Mouse (Mus musculus): ENCODE data around the gene Ttc23.
A peak's percentile ranks its signal among the peaks of the same experiment; 100 is the strongest.

The Ttc23 gene

GRCm38 (mm10) chr7:67793449-67793848, 146.2 kb downstream of the Ttc23 start:
- ATAC-seq (ENCODE audit: insufficient number of reproducible peaks, low FRiP score, low TSS enrichment) = no peak

GRCm38 (mm10) chr7:67797065-67797464, 149.9 kb downstream of the Ttc23 start:
- ATAC-seq (ENCODE audit: insufficient number of reproducible peaks, low FRiP score, low TSS enrichment) = no peak

GRCm38 (mm10) chr7:67798476-67798875, 151.3 kb downstream of the Ttc23 start:
- ATAC-seq (ENCODE audit: insufficient number of reproducible peaks, low FRiP score, low TSS enrichment) = no peak

GRCm38 (mm10) chr7:67800547-67800946, 153.3 kb downstream of the Ttc23 start:
- no peak for ATAC-seq (ENCODE audit: insufficient number of reproducible peaks, low FRiP score, low TSS enrichment)

- no peak for ATAC-seq (ENCODE audit: insufficient number of reproducible peaks, low FRiP score, low TSS enrichment)
Measured at GRCm38 (mm10) chr7:67801022-67801421, 153.8 kb downstream of the Ttc23 start.

GRCm38 (mm10) chr7:67803015-67803856, 156.0 kb downstream of the Ttc23 start:
- ATAC-seq (ENCODE audit: insufficient number of reproducible peaks, low FRiP score, low TSS enrichment) = peak; percentile 65

- ATAC-seq (ENCODE audit: insufficient number of reproducible peaks, low FRiP score, low TSS enrichment) = 0 out of 2 replicates have a peak, but pooled peaks have one; percentile 26
Measured at GRCm38 (mm10) chr7:67803857-67804215, 156.6 kb downstream of the Ttc23 start.
